Mouse (Mus musculus) heart, adult 2 months (tissue): Measurements from ENCODE around the gene 4933427D14Rik.

Experiments used
- CTCF ChIP-seq: fragments of 200-600 bp; IDR thresholded peaks from 2 replicates; pipeline ENCODE4 v1.8.1; 2022; ENCODE audit warnings: antibody characterized with exemption, mild to moderate bottlenecking, moderate library complexity
- EP300 ChIP-seq: fragments of 200-500 bp; IDR thresholded peaks from 2 replicates; pipeline ENCODE4 v1.6.1; 2011; ENCODE audit warnings: low read depth, low read length, control low read depth; ENCODE audit not compliant: insufficient read depth
- POLR2A ChIP-seq: fragments of 200-500 bp; IDR thresholded peaks from 2 replicates; pipeline ENCODE4 v1.6.1; 2011; ENCODE audit warnings: mild to moderate bottlenecking, low read depth, low read length, control low read depth; ENCODE audit not compliant: insufficient read depth

DNA sequence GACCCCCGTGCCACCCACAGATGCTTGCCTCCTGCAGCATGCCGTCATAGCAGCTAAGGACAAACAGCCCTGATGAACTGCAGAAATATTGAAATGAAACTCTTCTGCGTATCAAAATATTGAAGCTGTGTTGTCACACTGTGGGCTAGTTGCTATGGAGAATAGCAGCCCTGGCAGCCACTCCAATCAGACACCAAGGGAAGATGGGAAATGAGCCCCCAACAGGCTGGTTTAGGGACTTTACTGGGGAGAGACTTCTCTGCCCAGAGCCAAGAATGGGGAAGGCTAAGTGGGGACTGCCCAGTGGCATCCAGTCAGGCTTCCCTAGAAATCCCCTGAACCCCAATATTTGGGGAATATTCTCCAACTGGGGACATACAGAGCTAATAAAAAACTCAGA is 88.6 kb downstream of the 4933427D14Rik start:
- TF ChIP-seq CTCF = no peak
- TF ChIP-seq POLR2A = no peak
- TF ChIP-seq EP300 = no peak
